Mouse (Mus musculus): ENCODE measurements around the gene Soga1.

Soga1 gene

DNA sequence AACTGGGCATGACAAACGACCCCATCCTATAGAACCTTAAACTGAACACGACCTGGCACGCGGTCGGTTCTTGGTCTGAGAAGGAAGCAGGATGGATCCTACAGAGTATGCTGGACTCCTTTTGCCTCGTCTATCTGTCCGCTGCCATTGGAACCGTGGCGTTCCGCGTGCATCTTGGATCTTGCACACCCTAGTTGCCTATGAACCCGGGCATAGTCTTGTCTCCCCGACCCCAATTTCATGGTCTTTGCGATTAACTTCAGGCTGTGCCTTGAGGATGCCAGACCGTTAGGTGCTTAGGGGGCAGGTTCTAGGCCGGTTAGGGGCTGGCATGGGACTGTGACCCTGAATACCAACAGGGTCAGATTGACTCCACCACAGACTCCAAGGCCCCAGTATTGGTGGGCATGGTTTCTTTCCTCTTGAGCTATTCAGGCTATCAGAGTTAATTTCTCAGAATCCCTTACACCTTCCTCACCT lies 687 bp upstream of the Soga1 start:
- DNase-seq (ENCODE audit: low read depth, low spot score): no peak

DNA sequence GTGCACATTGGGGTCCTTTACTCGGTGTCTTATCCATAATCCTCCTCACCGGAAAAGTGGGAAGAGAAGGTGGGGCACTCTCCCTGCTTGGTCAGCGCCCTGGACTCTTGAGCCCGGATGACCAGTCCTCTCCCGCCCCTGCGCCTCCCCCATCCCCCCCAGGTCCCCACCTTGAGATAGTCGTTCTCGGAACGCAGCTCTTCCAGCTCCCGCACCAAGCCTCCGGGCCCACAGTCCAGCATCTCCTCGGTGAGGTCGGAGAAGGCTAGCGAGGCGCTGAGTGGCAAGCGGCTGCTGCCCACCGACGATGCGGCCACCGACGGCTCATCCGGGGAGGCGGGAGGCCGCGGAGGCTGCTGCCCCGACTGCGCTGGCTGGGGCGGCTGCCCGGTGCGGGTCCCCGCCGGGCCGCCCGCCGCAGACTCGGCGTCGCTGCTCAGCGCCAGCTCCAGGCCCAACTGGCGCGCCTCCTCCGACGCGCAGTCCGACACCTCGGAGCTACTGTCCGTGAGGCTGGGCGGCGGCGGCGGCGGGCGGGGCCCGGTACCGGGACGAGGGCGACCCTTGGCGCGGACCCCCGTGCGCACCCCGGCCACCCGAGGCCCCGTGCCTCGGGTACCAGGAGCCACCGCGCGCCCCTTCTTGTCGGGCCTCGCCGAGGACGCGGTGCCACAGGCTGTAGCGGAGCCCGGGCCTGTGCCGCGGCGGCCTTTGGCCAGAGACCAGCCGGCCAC lies 828 bp downstream of the Soga1 start:
- no peak for DNase-seq (ENCODE audit: low read depth, low spot score)

GRCm38 (mm10) chr2:157077641-157078058 lies 1.4 kb downstream of the Soga1 start:
- no peak for DNase-seq (ENCODE audit: low read depth, low spot score)

DNA sequence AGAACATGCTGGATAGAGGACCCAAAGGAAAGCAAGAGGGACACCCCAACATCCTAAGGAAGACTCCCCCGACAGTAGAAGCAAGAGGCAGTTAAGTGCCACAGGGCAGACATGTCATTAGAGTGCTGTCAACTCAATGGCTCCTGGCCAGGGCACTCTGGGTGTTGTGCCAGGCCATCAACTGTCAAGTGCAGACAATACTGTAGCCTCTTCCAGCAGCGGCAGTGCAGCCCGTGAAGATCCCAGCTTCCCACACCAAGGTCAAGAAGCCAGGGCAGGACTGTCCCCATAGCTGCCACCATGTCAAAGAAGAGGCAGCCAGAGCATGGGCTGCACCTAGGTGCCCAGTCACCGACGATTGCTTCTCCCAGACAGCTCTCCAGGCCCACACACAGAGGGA lies 1.9 kb downstream of the Soga1 start:
- DNase-seq (ENCODE audit: low read depth, low spot score): no peak

GRCm38 (mm10) chr2:157076585-157076984 lies 2.5 kb downstream of the Soga1 start:
- no peak for DNase-seq (ENCODE audit: low read depth, low spot score)

DNA sequence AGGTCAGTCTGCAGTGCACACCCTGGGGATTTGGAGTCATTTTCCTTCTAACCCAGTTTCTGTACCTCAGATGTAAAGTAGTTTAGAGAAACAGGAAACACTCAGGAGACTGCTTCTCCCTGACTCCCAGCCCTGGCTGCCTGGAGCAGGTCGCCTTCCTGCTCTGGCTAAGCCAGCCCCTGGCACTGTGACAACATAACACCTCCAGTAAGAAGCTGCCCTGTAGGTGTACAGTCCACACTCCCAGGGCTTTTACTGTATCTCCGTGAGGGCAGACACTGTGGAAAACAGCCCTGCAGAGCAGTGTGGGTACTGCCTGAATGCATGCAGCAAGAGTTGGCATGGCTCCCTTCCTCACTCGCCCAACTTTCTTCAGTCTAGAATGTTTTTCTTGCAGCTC lies 3.4 kb downstream of the Soga1 start:
- DNase-seq (ENCODE audit: low read depth, low spot score): no peak

DNA sequence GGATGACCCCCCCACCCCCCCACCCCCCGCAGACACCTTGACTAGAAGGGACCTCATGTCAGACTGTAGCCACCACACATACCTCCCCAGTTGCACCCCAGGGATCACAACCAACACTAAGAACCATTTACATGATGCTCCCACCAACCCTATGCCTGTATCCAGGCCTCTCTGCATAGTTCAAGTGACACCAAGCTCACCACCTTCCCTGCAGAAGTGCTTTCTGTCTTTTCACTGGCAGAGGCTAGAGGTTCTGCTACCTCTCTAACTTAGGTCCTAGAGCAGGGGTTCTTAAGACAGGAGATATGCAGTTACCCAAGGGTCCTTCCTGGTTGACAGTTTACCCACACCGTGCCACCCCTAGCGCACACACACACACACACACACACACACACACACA lies 3.8 kb downstream of the Soga1 start:
- no peak for DNase-seq (ENCODE audit: low read depth, low spot score)

- DNase-seq (ENCODE audit: low read depth, low spot score): no peak
Observed at GRCm38 (mm10) chr2:157074772-157075171, 4.3 kb downstream of the Soga1 start.

DNA sequence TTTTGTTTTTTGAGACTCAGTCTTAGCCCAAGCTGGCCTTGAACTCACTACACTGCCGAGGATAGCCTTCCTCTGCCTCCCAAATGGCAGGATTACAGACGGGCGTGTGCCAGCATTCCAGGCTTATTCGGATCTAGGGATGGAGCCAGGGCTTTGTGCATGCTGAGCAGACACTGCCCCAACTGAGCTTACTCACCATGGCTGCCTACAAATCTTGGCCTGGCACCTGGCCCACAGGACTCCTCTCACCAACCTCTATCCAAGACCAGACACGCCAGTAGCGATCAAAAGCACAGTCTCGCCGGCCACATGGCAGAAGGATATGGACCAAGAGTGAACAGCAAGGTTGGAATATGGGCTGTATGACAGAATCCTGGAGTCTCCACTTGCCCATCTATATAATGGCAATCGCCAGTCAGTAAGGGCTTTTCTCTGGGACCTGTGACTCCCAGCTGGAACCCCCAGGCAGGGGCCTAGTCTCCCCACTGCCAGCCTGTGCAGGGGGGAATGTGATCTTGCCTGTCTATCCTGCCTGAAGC lies 4.8 kb downstream of the Soga1 start:
- DNase-seq (ENCODE audit: low read depth, low spot score): no peak

GRCm38 (mm10) chr2:157073378-157074052 lies 5.5 kb downstream of the Soga1 start:
- DNase-seq (ENCODE audit: low read depth, low spot score): no peak

DNA sequence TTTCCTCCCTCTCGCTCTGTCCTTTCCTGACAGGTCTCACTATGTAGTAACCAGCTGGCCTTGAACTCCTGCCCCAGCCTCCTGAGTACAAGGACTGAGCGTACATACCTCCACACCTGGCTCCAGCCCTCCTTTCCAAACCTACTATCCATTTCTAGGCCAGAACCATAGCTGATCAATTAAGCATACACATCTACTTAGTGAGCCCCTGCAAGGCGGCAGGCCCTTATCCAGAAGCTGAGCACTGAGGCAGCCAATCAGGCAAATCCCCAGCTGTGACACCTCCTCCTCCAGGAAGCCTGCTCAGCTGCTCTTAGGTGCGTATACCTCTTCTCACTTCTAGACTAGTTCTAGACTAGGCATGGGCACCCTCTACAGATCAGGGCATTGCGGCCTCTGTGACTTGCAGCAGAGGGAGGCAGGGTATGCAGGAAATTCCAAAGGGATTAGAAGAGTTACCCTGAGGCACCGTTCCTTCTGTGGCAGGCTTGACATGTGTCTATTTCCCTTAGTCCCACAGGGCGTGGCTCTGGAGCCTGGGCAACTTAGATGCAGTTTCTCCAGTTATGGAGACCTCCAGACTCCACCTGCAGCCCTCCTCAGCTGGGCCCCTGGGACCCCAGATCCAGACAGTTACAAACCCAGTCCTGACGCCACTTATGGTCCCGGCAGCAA lies 6.6 kb downstream of the Soga1 start:
- DNase-seq (ENCODE audit: low read depth, low spot score): no peak

DNA sequence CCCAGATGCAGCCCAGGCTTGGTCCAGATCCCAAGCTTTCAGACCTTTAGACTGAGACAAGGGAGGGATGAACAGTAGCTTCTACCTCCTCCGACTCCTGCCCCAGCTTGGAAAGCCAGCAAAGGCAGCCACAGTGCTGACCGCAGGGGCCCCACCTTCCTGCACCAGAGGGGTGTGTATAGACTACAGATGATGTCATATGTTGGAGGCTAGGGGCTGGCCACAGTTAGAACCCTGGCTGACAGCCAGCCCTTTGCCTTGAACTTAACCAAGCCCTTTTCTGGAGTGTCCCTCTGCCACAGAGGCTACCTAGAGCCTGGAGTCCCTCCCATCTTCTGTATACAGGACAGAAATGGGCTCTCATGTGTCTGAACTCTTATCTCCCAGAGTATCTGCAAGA lies 7.5 kb downstream of the Soga1 start:
- DNase-seq (ENCODE audit: low read depth, low spot score): no peak

- no peak for DNase-seq (ENCODE audit: low read depth, low spot score)
Observed at GRCm38 (mm10) chr2:157070365-157070764, 8.7 kb downstream of the Soga1 start.

DNA sequence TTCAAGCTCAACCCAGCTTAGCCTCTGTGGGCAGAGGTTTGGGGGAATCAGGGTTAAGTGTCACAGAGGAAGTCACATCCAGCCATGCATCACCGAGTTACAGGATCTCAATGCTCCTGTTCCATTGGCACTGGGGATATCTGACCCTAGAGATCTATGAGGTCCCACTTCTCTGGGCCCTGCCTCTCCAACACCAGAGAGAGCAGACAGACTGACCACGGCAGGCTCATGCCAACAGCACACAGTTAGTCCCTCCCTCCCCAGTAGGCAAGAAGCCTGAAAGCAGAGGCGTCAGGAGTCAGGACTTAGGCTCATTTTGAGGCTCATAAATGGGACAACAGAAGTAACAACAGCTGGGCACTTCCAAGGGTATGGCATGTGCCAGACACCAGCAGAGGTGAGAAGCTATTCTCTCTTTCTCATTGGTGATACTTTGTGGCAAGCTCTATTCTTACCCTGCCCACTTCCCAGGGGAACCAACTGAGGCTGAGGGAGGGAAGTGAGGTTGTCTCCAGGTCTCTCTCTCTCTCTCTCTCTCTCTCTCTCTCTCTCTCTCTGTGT lies 9.2 kb downstream of the Soga1 start:
- no peak for DNase-seq (ENCODE audit: low read depth, low spot score)

GRCm38 (mm10) chr2:157069355-157069735 lies 9.7 kb downstream of the Soga1 start:
- no peak for DNase-seq (ENCODE audit: low read depth, low spot score)

- DNase-seq (ENCODE audit: low read depth, low spot score): no peak
Observed at GRCm38 (mm10) chr2:157068701-157069354, 10.2 kb downstream of the Soga1 start.

GRCm38 (mm10) chr2:157066731-157067430 lies 12.2 kb downstream of the Soga1 start:
- DNase-seq (ENCODE audit: low read depth, low spot score): no peak

GRCm38 (mm10) chr2:157065879-157066226 lies 13.2 kb downstream of the Soga1 start:
- no peak for DNase-seq (ENCODE audit: low read depth, low spot score)

DNA sequence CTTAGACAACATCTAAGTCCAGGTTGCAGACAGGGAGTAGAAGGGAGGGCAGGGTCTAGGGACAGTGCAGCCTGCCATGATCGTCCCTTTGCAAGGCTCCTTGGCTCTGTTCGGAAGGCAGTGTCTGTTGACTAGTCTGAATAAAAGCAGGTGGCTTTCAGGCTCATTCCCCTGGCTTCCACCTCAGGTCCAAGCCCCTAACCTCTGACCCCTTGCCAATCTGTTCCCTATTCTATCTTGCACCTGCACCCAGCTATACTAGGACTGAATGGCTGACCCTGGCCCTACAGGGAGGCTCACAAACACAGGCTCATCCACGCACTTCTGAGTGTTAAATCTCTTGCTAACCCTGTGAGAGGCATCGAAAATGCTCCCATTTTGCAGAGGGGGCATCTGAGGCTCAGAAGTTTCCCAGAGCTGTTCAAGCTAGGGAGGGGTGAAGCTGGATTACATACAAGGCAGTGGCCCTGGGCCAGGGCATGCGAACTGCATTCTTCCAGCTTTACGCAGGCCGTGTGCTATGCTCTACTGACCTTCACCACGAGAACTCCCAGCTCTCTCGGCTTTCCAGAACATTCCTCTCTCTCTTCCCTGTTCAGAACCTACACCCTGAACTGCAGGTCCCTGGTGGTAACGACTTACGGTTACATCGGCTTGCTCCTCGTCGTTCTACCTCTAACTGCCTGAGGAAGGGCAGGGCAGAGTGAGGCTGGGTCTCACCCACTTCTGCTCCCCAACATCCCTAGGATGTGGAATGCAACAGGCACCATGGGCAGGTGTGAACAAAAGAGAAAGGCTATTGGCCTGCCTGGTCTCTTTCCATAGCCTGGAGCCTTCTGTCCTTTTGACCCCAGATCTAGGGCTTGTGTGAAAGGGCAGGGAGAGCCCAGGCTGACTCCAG lies 13.8 kb downstream of the Soga1 start:
- DNase-seq (ENCODE audit: low read depth, low spot score): no peak

DNA sequence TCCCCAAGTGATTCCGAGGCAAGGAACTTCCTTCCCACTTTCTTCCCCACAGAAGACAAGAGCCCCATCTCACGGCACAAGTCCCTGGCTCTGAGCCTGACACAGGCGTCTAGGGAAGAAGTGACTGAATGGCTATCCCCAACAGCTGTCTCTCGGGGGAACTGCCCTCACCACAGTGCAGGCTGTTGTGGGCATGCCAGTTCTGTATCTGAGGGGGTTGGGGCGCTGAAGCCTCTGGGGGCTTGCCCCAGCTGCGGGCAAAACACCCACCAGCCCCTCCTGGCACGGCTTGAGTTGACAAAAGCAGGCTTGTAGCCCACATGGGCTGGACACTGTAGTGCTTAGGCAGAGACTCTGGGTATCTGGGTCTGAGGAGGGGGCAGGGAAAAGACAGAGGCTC lies 14.9 kb downstream of the Soga1 start:
- DNase-seq (ENCODE audit: low read depth, low spot score): no peak
